Mouse (Mus musculus) forebrain, embryonic 16.5 days (tissue): ENCODE measurements around the gene Grk5. TPM values are rescaled to one million over a fixed set of nuclear protein-coding genes. Genes with fewer than 3 reads are reported as not detected.
A peak's percentile ranks its signal among the peaks of the same experiment; 100 is the strongest.

Source experiments
- ATAC-seq: fragments of 200-750 bp; cut with Nextera tagmentation; 2 replicates; pipeline ENCODE4 v1.8.0; 2017; ENCODE audit warnings: mild to moderate bottlenecking, moderate library complexity
- H3K27ac ChIP-seq: fragments of 300-500 bp; sonication (generic); 2 replicates; pipeline ENCODE4 v1.5.1; 2014; ENCODE audit warnings: low read length, control low read depth
- H3K27me3 ChIP-seq: fragments of 300-500 bp; sonication (generic); replicated peaks from 2 replicates; pipeline ENCODE4 v1.6.1; 2014; ENCODE audit warnings: low read length; ENCODE audit not compliant: control insufficient read depth, insufficient read depth
- H3K36me3 ChIP-seq: fragments of 300-500 bp; sonication (generic); 2 replicates; pipeline ENCODE4 v1.6.1; 2014; ENCODE audit not compliant: control insufficient read depth, insufficient read depth
- H3K4me1 ChIP-seq: fragments of 300-500 bp; sonication (generic); replicated peaks from 2 replicates; pipeline ENCODE4 v1.6.1; 2014; ENCODE audit warnings: low read length; ENCODE audit not compliant: control insufficient read depth, insufficient read depth
- H3K4me2 ChIP-seq: fragments of 300-500 bp; sonication (generic); 2 replicates; pipeline ENCODE4 v1.6.1; 2014; ENCODE audit warnings: mild to moderate bottlenecking, low read length, control low read depth
- H3K4me3 ChIP-seq: fragments of 300-500 bp; sonication (generic); replicated peaks from 2 replicates; pipeline ENCODE4 v1.5.1; 2014; ENCODE audit warnings: mild to moderate bottlenecking, low read length, control low read depth
- H3K9ac ChIP-seq: fragments of 300-500 bp; sonication (generic); replicated peaks from 2 replicates; pipeline ENCODE4 v1.6.1; 2014; ENCODE audit warnings: low read depth, low read length, control low read depth
- H3K9me3 ChIP-seq: fragments of 300-500 bp; sonication (generic); 2 replicates; pipeline ENCODE4 v1.6.1; 2016; ENCODE audit warnings: low read length; ENCODE audit not compliant: control insufficient read depth
- WGBS: fragments of 180-500 bp; shearing (Covaris S2); extraction: QIAGEN DNeasy Blood & Tissue Kit; methylation state at CpG from one replicate; pipeline ENCODE4 v1.1.7; 2014; 5-methylcytosine and 5-hydroxymethylcytosine counted together
- polyA plus RNA-seq: library from polyadenylated mRNA; unstranded; fragments of >200 nt; fragmentation: Nextera tagmentation; extraction: Ambion mirVana; gene quantifications from 2 replicates; pipeline ENCODE4 v1.2.1, GENCODE M21; 2015

Gene Grk5
- polyA plus RNA-seq, 1 experiment from 2014 or later: 2.4 TPM

- WGBS: under 1% methylated on average over 28 of the region's 28 CpGs
- Histone ChIP-seq H3K27ac (peak within 1 kb of the TSS; percentile 60), H3K27me3 (no peaks in the 10 kb centered on the region), H3K9ac (peak within 1 kb of the TSS; percentile 73), H3K4me2 (peak within 1 kb of the TSS; percentile 70), H3K4me1 (peaks cover 11% of the 10 kb centered on the region), H3K36me3 (no peaks in the 10 kb centered on the region), H3K4me3 (peak within 1 kb of the TSS; percentile 63), H3K9me3 (no peaks in the 10 kb centered on the region)
- ATAC-seq: peak; percentile 98
Observed at GRCm38 (mm10) chr19:60874064-60874694, 15.4 kb upstream of the Grk5 start, which contains the start of gene Prdx3. Gene Prdx3, minus strand, starts transcription at chr19:60874556.

GRCm38 (mm10) chr19:60883129-60883528 lies 6.4 kb upstream of the Grk5 start:
- WGBS: 3% methylated on average over 3 of the region's 3 CpGs

GRCm38 (mm10) chr19:60887637-60888036 lies 1.9 kb upstream of the Grk5 start:
- Histone ChIP-seq H3K4me3 (no peak overlapping the region), H3K9ac (no peak overlapping the region), H3K4me1 (peaks cover 18% of the 10 kb centered on the region), H3K27ac (no peak overlapping the region), H3K27me3 (no peaks in the 10 kb centered on the region), H3K9me3 (no peaks in the 10 kb centered on the region), H3K36me3 (no peaks in the 10 kb centered on the region), H3K4me2 (no peak overlapping the region)
- 76% methylated on average over 2 of the region's 2 CpGs for WGBS
- ATAC-seq: no peak

More at GRCm38 (mm10) chr19:60883129-60883528, 6.4 kb upstream of the Grk5 start:
- Histone ChIP-seq H3K27me3 (no peaks in the 10 kb centered on the region), H3K36me3 (no peaks in the 10 kb centered on the region), H3K9ac (no peak overlapping the region), H3K4me1 (no peaks in the 10 kb centered on the region), H3K4me3 (no peak overlapping the region), H3K4me2 (no peak overlapping the region), H3K9me3 (no peaks in the 10 kb centered on the region), H3K27ac (no peak overlapping the region)
- peak; percentile 70 for ATAC-seq

GRCm38 (mm10) chr19:60889101-60889713 lies 342 bp upstream of the Grk5 start:
- Histone ChIP-seq H3K4me3 (peak overlapping the region; percentile 67), H3K9ac (peak overlapping the region; percentile 75), H3K4me2 (peak overlapping the region; percentile 35), H3K27me3 (no peaks in the 10 kb centered on the region), H3K4me1 (peaks cover 18% of the 10 kb centered on the region), H3K36me3 (no peaks in the 10 kb centered on the region), H3K9me3 (no peaks in the 10 kb centered on the region), H3K27ac (peak overlapping the region; percentile 82)
- no peak for ATAC-seq
- 2% methylated on average over 17 of the region's 17 CpGs for WGBS

- Histone ChIP-seq H3K9me3 (no peaks in the 10 kb centered on the region), H3K27ac (peak overlapping the region; percentile 94), H3K27me3 (no peaks in the 10 kb centered on the region), H3K4me1 (peaks cover 20% of the 10 kb centered on the region), H3K9ac (peak overlapping the region; percentile 72), H3K4me2 (peak overlapping the region; percentile 64), H3K4me3 (peak overlapping the region; percentile 67), H3K36me3 (no peaks in the 10 kb centered on the region)
- ATAC-seq: peak; percentile 70
- 0% methylated on average over 41 of the region's 41 CpGs for WGBS
Observed at GRCm38 (mm10) chr19:60890391-60891122, 1.0 kb downstream of the Grk5 start.

GRCm38 (mm10) chr19:60891123-60891470 lies 1.5 kb downstream of the Grk5 start:
- no peak for ATAC-seq
- Histone ChIP-seq H3K27ac (no peak overlapping the region), H3K4me3 (peak overlapping the region; percentile 67), H3K36me3 (no peaks in the 10 kb centered on the region), H3K9ac (peak overlapping the region; percentile 35; the same call in 1 of the 2 replicates), H3K4me2 (peak overlapping the region; percentile 64), H3K27me3 (no peaks in the 10 kb centered on the region), H3K4me1 (peaks cover 20% of the 10 kb centered on the region), H3K9me3 (no peaks in the 10 kb centered on the region)
- WGBS: 6% methylated on average over 4 of the region's 5 CpGs

- 39% methylated on average over 1 of the region's 1 CpGs for WGBS
- Histone ChIP-seq H3K4me1 (peaks cover 20% of the 10 kb centered on the region), H3K36me3 (no peaks in the 10 kb centered on the region), H3K27ac (no peak overlapping the region), H3K4me3 (peak overlapping the region; percentile 8; the same call in 1 of the 2 replicates), H3K27me3 (no peaks in the 10 kb centered on the region), H3K4me2 (peak overlapping the region; percentile 64), H3K9ac (no peak overlapping the region), H3K9me3 (no peaks in the 10 kb centered on the region)
- ATAC-seq: no peak
Observed at GRCm38 (mm10) chr19:60891934-60892547, 2.5 kb downstream of the Grk5 start.

- peaks cover 14% of the 10 kb centered on the region for H3K4me1 ChIP-seq
- H3K27me3 ChIP-seq: no peaks in the 10 kb centered on the region
- no peaks in the 10 kb centered on the region for H3K9me3 ChIP-seq
- H3K9ac ChIP-seq: 0 out of 2 replicates have a peak overlapping the region, but pooled peaks have one; percentile 17
- no peaks in the 10 kb centered on the region for H3K36me3 ChIP-seq
- H3K27ac ChIP-seq: no peak overlapping the region
- 24% methylated on average over 3 of the region's 3 CpGs for WGBS
- H3K4me3 ChIP-seq: no peak overlapping the region
- no peak for ATAC-seq
- H3K4me2 ChIP-seq: no peak overlapping the region
Observed at GRCm38 (mm10) chr19:60895251-60895880, 5.8 kb downstream of the Grk5 start.
